Mouse (Mus musculus) natural killer cell, adult 2 months (primary cell): ENCODE measurements at regions not wholly inside any gene's neighbourhood (a gene's known extent, or its start where the extent isn't known, plus 50 kb on each side); places are given as distances from the start of the nearest gene placed in this dataset.

ENCODE experiments used
- DNase-seq, 2 experiments: peaks; one replicate each; pipeline ENCODE4 v3.0.0; 2022; ENCODE audit warnings: low spot score in 2 of 2

GRCm38 (mm10) chr2:12033518-12034322 is 256.0 kb downstream of the Ankrd16 start:
- no peak for DNase-seq

- DNase-seq = no peak
Measured at GRCm38 (mm10) chr2:12034323-12034585, 256.6 kb downstream of the Ankrd16 start.

GRCm38 (mm10) chr2:12049386-12049785 is 252.3 kb downstream of the Itga8 start:
- DNase-seq = no peak

GRCm38 (mm10) chr2:12049972-12050371 is 251.8 kb downstream of the Itga8 start:
- no peak for DNase-seq

GRCm38 (mm10) chr2:12053404-12054164 is 248.1 kb downstream of the Itga8 start:
- DNase-seq = no peak

GRCm38 (mm10) chr2:12054165-12054500 is 247.6 kb downstream of the Itga8 start:
- DNase-seq = no peak
